Mouse (Mus musculus) heart, embryonic 12.5 days (tissue): ENCODE measurements around the gene Cux1. TPM values are rescaled to one million over a fixed set of nuclear protein-coding genes. Genes with fewer than 3 reads are reported as not detected.

Source experiments
- ATAC-seq: fragments of 200-750 bp; cut with Nextera tagmentation; 2 replicates; pipeline ENCODE4 v1.8.0; 2017; ENCODE audit warnings: moderate TSS enrichment, moderate library complexity; ENCODE audit not compliant: insufficient number of reproducible peaks, low FRiP score
- H3K27ac ChIP-seq: fragments of 300-500 bp; sonication (generic); 2 replicates; pipeline ENCODE4 v1.5.1; 2016; ENCODE audit warnings: mild to moderate bottlenecking, moderate library complexity; ENCODE audit not compliant: poor library complexity, severe bottlenecking
- H3K27me3 ChIP-seq: fragments of 300-500 bp; sonication (generic); replicated peaks from 2 replicates; pipeline ENCODE4 v1.6.1; 2016; ENCODE audit warnings: mild to moderate bottlenecking, moderate library complexity
- H3K36me3 ChIP-seq: fragments of 300-500 bp; sonication (generic); 2 replicates; pipeline ENCODE4 v1.6.1; 2016; ENCODE audit warnings: mild to moderate bottlenecking, moderate library complexity
- H3K4me1 ChIP-seq: fragments of 300-500 bp; sonication (generic); replicated peaks from 2 replicates; pipeline ENCODE4 v1.6.1; 2016; ENCODE audit warnings: mild to moderate bottlenecking
- H3K4me2 ChIP-seq: fragments of 300-500 bp; sonication (generic); 2 replicates; pipeline ENCODE4 v1.6.1; 2016; ENCODE audit warnings: mild to moderate bottlenecking, moderate library complexity
- H3K4me3 ChIP-seq: fragments of 300-500 bp; sonication (generic); 2 replicates; pipeline ENCODE4 v1.5.1; 2016; ENCODE audit warnings: mild to moderate bottlenecking
- H3K9ac ChIP-seq: fragments of 300-500 bp; sonication (generic); 2 replicates; pipeline ENCODE4 v1.6.1; 2016; ENCODE audit warnings: mild to moderate bottlenecking, moderate library complexity
- H3K9me3 ChIP-seq: fragments of 300-500 bp; sonication (generic); replicated peaks from 2 replicates; pipeline ENCODE4 v1.6.1; 2016; ENCODE audit warnings: mild to moderate bottlenecking, moderate library complexity
- WGBS: fragments of 180-500 bp; shearing (Covaris S2); methylation state at CpG from one replicate; pipeline ENCODE4 v1.1.7; 2016; 5-methylcytosine and 5-hydroxymethylcytosine counted together
- polyA plus RNA-seq: library from polyadenylated mRNA; unstranded; fragments of >200 nt; fragmentation: Nextera tagmentation; extraction: Ambion mirVana; gene quantifications from 2 replicates; pipeline ENCODE4 v1.2.1, GENCODE M21; 2016

Cux1 gene
- polyA plus RNA-seq, 1 experiment from 2014 or later, result 81.0 TPM

DNA sequence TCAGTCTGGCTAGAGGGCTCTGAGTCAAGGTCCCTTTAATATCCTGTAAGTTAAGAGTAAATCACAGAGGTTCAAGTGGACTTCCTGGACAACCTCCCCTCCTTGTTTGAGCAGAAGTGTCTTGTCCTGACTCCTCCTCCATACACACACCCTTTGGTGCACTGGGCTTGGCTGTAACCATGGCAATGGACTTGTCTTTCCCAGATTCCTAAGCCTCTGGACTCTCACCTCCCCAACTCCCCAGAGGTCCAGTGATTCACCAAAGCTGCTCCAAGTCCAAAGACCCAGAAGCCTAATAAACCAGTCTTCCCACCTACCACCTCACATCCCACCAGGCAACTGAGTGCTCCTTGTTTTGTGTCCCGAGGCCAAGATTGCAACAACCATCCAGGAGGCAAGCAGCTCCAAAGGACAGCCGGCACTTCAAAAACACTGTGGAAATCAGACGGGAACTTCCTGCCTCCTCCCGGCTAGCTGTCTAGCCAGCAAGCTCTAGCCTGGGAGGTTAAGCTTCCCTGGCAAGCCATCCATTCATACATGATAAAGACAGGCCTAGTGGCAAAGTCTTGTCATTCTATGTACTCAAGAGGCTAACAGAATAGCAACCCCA, 17.5 kb upstream of the Cux1 start:
- WGBS, result 36% methylated on average over 4 of the region's 4 CpGs
- no peaks in the 10 kb centered on the region; the same call in 1 of the 2 replicates for H3K9me3 ChIP-seq
- ATAC-seq, result no peak
- H3K4me2 ChIP-seq, result no peak overlapping the region
- no peak overlapping the region for H3K4me3 ChIP-seq
- H3K36me3 ChIP-seq, result no peaks in the 10 kb centered on the region
- H3K27me3 ChIP-seq, result peaks cover 27% of the 10 kb centered on the region
- no peak overlapping the region for H3K9ac ChIP-seq
- H3K27ac ChIP-seq, result no peak overlapping the region
- H3K4me1 ChIP-seq, result peaks cover 15% of the 10 kb centered on the region

DNA sequence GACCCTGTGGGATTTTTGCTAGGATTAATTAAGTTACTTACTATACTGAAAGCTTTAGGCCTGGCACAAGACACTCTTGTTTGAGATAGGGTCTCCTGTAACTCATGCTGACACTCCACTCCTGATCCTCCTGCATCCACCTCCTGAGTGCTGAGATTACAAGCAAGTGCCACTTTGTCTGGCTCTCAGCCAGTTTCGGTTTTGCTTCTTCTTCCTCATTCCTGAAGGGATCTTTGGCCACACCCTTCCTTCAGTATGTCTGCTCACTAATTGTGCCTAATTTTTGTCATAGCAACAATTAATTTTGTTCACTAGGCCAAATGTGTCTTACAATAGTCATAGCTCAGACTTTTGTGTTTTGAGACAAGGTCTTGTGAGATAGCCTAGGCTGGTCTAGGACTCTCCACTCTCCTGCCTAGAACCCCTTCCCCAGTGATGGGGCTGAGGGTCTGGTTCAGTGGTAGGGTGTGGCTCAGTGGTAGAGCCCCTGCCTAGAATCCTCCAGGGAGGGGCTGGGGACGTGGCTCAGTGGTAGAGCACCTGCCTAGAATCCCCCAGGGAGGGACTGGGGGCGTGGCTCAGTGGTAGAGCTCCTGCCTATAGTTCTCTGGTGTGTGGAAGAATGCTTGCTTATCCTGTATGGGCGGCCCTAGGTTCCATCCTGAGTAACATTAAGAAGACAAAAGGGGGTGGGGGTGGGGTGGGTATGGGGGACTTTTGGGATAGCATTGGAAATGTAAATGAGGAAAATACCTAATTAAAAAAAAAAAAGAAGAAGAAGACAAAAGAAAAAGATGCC, 16.6 kb upstream of the Cux1 start:
- 75% methylated on average over 4 of the region's 4 CpGs for WGBS
- Histone ChIP-seq H3K36me3 (no peaks in the 10 kb centered on the region), H3K27me3 (peaks cover 36% of the 10 kb centered on the region), H3K9ac (no peak overlapping the region), H3K27ac (no peak overlapping the region), H3K9me3 (no peaks in the 10 kb centered on the region; the same call in 1 of the 2 replicates), H3K4me2 (no peak overlapping the region), H3K4me3 (no peak overlapping the region), H3K4me1 (peaks cover 15% of the 10 kb centered on the region)
- no peak for ATAC-seq

DNA sequence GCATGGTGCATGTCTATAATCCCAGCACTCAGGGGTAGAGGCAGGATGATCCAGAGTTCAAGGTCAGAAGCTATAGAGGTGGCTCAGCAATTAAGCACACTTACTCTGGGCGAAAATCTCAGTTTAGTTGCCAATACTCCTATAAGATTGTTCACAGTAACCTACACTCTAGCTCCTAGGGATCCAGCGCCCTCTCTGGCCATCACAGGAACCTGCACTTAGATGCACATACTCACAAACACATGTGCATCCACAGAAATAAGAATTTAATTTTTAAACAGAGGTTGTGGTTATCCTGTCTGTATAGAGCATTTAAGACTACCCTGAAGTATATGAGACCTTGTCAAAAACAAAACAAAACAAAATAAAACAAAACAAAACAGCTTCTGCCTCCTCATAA, 16.0 kb upstream of the Cux1 start:
- no peak overlapping the region for H3K9ac ChIP-seq
- no peak for ATAC-seq
- H3K27ac ChIP-seq, result no peak overlapping the region
- H3K4me1 ChIP-seq, result peaks cover 12% of the 10 kb centered on the region
- no peak overlapping the region for H3K4me2 ChIP-seq
- WGBS, result 74% methylated on average over 2 of the region's 2 CpGs
- H3K36me3 ChIP-seq, result no peaks in the 10 kb centered on the region
- peaks cover 41% of the 10 kb centered on the region for H3K27me3 ChIP-seq
- H3K9me3 ChIP-seq, result no peaks in the 10 kb centered on the region; the same call in 1 of the 2 replicates
- no peak overlapping the region for H3K4me3 ChIP-seq

DNA sequence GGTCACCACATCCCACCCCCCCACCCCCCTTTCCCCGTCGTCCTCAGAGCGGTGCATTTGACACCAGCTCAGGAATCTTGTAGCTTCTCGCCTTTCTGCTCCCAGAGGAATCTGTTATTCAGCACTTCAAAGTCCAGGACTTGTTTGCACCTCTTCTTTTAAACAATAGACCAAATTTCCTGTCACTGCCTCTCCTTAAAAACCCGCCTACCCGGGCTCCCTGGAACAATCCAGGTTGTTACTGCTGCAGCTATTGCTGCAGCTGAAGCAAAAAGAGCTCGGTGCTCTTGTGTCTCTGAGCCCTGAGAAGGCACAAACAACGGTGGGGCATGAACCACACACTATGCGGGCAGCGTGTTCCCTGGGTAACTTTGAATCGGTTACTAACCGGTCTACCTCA, 14.9 kb upstream of the Cux1 start:
- Histone ChIP-seq H3K27ac (no peak overlapping the region), H3K9me3 (no peaks in the 10 kb centered on the region; the same call in 1 of the 2 replicates), H3K27me3 (peaks cover 48% of the 10 kb centered on the region), H3K4me1 (peaks cover 12% of the 10 kb centered on the region), H3K4me2 (peak overlapping the region; percentile 64), H3K36me3 (no peaks in the 10 kb centered on the region), H3K4me3 (peak overlapping the region; percentile 30), H3K9ac (0 out of 2 replicates have a peak overlapping the region, but pooled peaks have one; percentile 37)
- ATAC-seq, result no peak
- 4% methylated on average over 12 of the region's 12 CpGs for WGBS

DNA sequence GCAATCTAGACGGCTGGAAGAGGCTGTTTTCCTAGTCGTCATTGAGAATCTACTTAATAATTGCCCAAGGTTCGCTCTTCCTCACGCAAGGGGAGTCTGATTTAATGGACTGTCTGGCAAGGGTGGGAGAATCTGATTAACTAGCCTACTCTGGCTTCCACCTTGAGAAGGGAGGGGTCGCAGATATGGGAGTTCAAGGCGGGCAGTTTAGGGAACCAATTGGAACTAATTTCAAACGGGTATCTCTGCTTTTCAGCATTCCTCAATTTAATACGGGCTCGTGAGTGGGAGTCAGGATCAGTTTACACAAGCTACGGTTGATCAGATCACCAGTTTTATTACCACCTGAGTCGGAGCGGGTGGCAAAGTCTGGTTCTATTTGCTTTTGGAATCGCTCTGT, 14.3 kb upstream of the Cux1 start:
- peak overlapping the region; percentile 37; the same call in 1 of the 2 replicates for H3K9ac ChIP-seq
- H3K9me3 ChIP-seq, result no peaks in the 10 kb centered on the region; the same call in 1 of the 2 replicates
- H3K4me1 ChIP-seq, result peaks cover 12% of the 10 kb centered on the region
- no peaks in the 10 kb centered on the region for H3K36me3 ChIP-seq
- no peak overlapping the region for H3K27ac ChIP-seq
- 1% methylated on average over 13 of the region's 13 CpGs for WGBS
- H3K4me2 ChIP-seq, result peak overlapping the region; percentile 64
- peak overlapping the region; percentile 30 for H3K4me3 ChIP-seq
- no peak for ATAC-seq
- H3K27me3 ChIP-seq, result peaks cover 53% of the 10 kb centered on the region

DNA sequence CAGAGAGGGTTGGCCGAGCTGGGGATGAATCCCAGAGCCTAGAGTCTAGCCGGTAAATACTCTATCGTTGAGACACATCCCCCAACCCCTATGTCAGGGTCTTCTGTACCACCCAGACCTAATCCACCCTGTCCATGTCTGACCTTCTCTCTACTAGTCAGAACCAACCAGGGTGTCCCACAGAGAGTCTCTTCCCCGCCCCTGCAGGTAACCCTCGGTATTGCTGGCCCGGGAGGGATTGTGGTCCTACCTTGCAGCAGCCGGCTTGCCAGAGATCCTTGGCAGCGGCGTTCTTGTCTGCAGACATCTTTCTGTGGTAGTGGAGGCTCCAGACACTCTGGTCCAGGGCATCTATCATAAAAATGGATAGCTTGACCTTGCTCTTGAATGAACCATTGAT, 13.9 kb upstream of the Cux1 start:
- 17% methylated on average over 9 of the region's 9 CpGs for WGBS
- peaks cover 12% of the 10 kb centered on the region for H3K4me1 ChIP-seq
- peak overlapping the region; percentile 64 for H3K4me2 ChIP-seq
- ATAC-seq, result no peak
- H3K4me3 ChIP-seq, result peak overlapping the region; percentile 30
- H3K27me3 ChIP-seq, result peaks cover 57% of the 10 kb centered on the region
- peak overlapping the region; percentile 4; the same call in 1 of the 2 replicates for H3K9ac ChIP-seq
- H3K36me3 ChIP-seq, result no peaks in the 10 kb centered on the region
- H3K27ac ChIP-seq, result no peak overlapping the region
- H3K9me3 ChIP-seq, result no peaks in the 10 kb centered on the region; the same call in 1 of the 2 replicates

DNA sequence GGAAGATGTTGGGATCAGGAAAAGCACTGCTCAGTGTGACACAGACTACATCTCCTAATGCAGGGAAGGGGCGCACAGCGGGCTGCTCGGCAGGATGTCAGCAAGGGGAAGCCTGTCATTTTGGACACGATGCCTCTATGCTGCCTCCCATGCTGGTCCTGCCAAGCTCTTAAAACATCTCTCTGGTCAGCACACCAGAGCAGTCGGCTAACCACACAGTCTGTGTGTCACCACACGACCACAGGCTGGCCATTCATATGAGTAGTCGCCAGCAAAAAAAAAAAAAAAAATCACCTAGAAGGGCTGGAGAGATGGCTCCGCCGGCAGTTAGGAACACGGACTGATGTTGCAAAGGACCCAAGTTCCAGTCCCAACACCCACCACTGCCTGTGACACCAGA, 10.9 kb upstream of the Cux1 start:
- no peaks in the 10 kb centered on the region for H3K36me3 ChIP-seq
- peaks cover 12% of the 10 kb centered on the region for H3K4me1 ChIP-seq
- H3K27me3 ChIP-seq, result peaks cover 66% of the 10 kb centered on the region
- WGBS, result 36% methylated on average over 10 of the region's 10 CpGs
- no peaks in the 10 kb centered on the region; the same call in 1 of the 2 replicates for H3K9me3 ChIP-seq
- H3K27ac ChIP-seq, result no peak overlapping the region
- no peak overlapping the region for H3K4me2 ChIP-seq
- no peak overlapping the region for H3K4me3 ChIP-seq
- H3K9ac ChIP-seq, result no peak overlapping the region
- no peak for ATAC-seq

GRCm38 (mm10) chr5:136570171-136570570, 2.9 kb upstream of the Cux1 start:
- H3K9me3 ChIP-seq, result no peaks in the 10 kb centered on the region
- H3K27me3 ChIP-seq, result peaks cover 29% of the 10 kb centered on the region
- ATAC-seq, result no peak
- no peak overlapping the region for H3K4me2 ChIP-seq
- peaks cover 3% of the 10 kb centered on the region for H3K4me1 ChIP-seq
- H3K27ac ChIP-seq, result no peak overlapping the region
- WGBS, result 49% methylated on average over 7 of the region's 7 CpGs
- H3K36me3 ChIP-seq, result no peaks in the 10 kb centered on the region
- H3K9ac ChIP-seq, result no peak overlapping the region
- H3K4me3 ChIP-seq, result no peak overlapping the region

GRCm38 (mm10) chr5:136568776-136569175, 1.5 kb upstream of the Cux1 start:
- ATAC-seq, result no peak; the same call in 1 of the 2 replicates
- Histone ChIP-seq H3K27me3 (peaks cover 25% of the 10 kb centered on the region), H3K4me3 (peak overlapping the region; percentile 85), H3K4me2 (peak overlapping the region; percentile 97), H3K27ac (no peak overlapping the region), H3K36me3 (no peaks in the 10 kb centered on the region), H3K4me1 (peaks cover 15% of the 10 kb centered on the region), H3K9ac (peak overlapping the region; percentile 61), H3K9me3 (no peaks in the 10 kb centered on the region)
- WGBS, result under 1% methylated on average over 33 of the region's 36 CpGs

DNA sequence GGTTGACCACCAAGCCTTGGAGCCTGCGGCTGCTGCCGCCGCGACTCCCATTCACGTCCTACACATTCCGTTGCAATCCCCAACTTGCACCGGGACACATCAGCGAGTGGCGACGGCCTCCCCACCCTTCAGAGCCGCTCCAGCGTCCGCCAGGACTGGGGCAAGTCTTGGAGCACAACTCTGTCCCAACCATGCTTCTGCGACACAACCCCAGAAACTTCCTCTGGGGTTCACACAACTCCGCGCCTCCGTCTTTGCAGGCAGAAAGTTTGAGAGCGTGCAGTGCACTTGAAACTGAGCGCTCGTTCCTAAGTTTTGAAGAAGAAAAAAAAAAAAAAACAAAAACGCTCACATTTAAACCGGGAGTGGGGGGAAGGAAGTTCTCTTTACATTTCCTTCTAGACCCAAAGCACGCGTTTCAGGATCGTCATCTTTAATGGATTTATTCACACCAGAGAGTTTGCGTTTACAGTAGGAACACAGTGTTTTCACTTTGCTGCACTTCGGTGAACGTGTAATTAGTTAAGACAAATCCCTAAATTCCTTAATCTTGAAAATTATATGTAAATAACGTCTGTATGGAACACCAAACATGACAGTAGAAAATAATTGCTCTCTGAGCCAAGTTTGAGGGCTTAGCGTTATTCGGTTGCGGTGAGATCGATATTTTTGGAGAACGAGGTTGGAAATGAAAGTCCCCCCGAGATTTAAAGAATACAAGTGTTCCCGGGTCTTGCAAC, 906 bp upstream of the Cux1 start:
- no peak; the same call in 1 of the 2 replicates for ATAC-seq
- peak overlapping the region; percentile 93 for H3K9ac ChIP-seq
- no peaks in the 10 kb centered on the region for H3K9me3 ChIP-seq
- peaks cover 15% of the 10 kb centered on the region for H3K4me1 ChIP-seq
- H3K27me3 ChIP-seq, result peaks cover 21% of the 10 kb centered on the region
- H3K27ac ChIP-seq, result peak overlapping the region; percentile 93; the same call in 1 of the 2 replicates
- H3K36me3 ChIP-seq, result no peaks in the 10 kb centered on the region
- H3K4me3 ChIP-seq, result peak overlapping the region; percentile 85
- H3K4me2 ChIP-seq, result peak overlapping the region; percentile 97
- under 1% methylated on average over 36 of the region's 36 CpGs for WGBS

GRCm38 (mm10) chr5:136566812-136567175, 496 bp downstream of the Cux1 start:
- no peaks in the 10 kb centered on the region for H3K9me3 ChIP-seq
- peaks cover 18% of the 10 kb centered on the region for H3K4me1 ChIP-seq
- no peaks in the 10 kb centered on the region for H3K36me3 ChIP-seq
- H3K9ac ChIP-seq, result peak overlapping the region; percentile 93
- H3K27me3 ChIP-seq, result peaks cover 15% of the 10 kb centered on the region; the same call in 1 of the 2 replicates
- peak; percentile 56 for ATAC-seq
- under 1% methylated on average over 29 of the region's 31 CpGs for WGBS
- peak overlapping the region; percentile 93 for H3K27ac ChIP-seq
- H3K4me3 ChIP-seq, result peak overlapping the region; percentile 85
- peak overlapping the region; percentile 97 for H3K4me2 ChIP-seq
